Comparison of ENCODE assay signal across 22 mouse cellular contexts in the genomic region with DNA sequence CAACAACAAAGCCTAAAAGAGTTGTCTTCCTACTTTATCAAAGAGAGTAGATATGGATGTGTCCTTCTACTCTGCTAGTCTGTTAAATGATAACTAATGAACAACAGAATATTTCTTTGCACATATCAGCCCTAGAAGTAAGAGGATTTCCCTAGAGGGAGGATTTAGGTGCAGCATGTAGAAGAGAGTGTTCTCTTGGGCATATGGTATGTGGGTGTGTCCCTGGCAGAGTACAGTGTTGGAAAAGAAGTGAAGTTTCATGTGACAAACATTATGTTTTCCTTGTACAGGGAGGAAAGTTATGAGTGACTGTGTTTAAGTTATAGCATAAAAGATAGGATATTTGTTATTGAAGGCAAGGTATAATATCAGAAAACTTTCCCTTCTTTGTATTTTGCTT.
A peak's percentile ranks its signal among the peaks of the same experiment; 100 is the strongest.
DNase-seq lines count a peak whose midpoint lies in the region; ATAC-seq lines count a peak whose summit lies in the region.
"Had no signal": no experiment of that assay in that cellular context is flagged by ENCODE, and none has a peak within 500 bp of the region (broad histone marks: within the 10 kb centered on the region; RNA-seq: fewer than 3 reads in every experiment).

No protein-coding gene starts in this region.

- H3K27ac ChIP-seq in forebrain, embryonic 14.5 days (ENCODE audit: low read depth, low read length) = no peak overlapping the region
- no peak overlapping the region for H3K27ac ChIP-seq in forebrain, embryonic 12.5 days
- H3K27ac ChIP-seq: heart, adult 2 months; hindbrain, embryonic 10.5 days; kidney, embryonic 15.5 days; macrophage; midbrain, embryonic 12.5 days; neural tube, embryonic 13.5 days had no signal

- no peaks in the 10 kb centered on the region for H3K36me3 ChIP-seq in forebrain, embryonic 14.5 days (ENCODE audit: control insufficient read depth, insufficient read depth, low read length)
- no peaks in the 10 kb centered on the region for H3K36me3 ChIP-seq in forebrain, embryonic 12.5 days (replicated peaks)
- H3K36me3 ChIP-seq: hindbrain, embryonic 10.5 days; kidney, embryonic 15.5 days; midbrain, embryonic 12.5 days; neural tube, embryonic 13.5 days had no signal

- H3K9me3 ChIP-seq in forebrain, embryonic 14.5 days (replicated peaks; ENCODE audit: control insufficient read depth, low read length) = no peaks in the 10 kb centered on the region
- H3K9me3 ChIP-seq in forebrain, embryonic 12.5 days = no peaks in the 10 kb centered on the region
- H3K9me3 ChIP-seq: hindbrain, embryonic 10.5 days; kidney, embryonic 15.5 days; midbrain, embryonic 12.5 days; neural tube, embryonic 13.5 days had no signal

- H3K9ac ChIP-seq in forebrain, embryonic 14.5 days (ENCODE audit: low read length) = no peak overlapping the region
- no peak overlapping the region for H3K9ac ChIP-seq in forebrain, embryonic 12.5 days
- H3K9ac ChIP-seq: forebrain, postnatal 0 days; kidney, embryonic 15.5 days; midbrain, embryonic 12.5 days; neural tube, embryonic 13.5 days had no signal

- no peaks in the 10 kb centered on the region for H3K4me1 ChIP-seq in forebrain, embryonic 14.5 days (ENCODE audit: control insufficient read depth, insufficient read depth, low read length)
- no peaks in the 10 kb centered on the region for H3K4me1 ChIP-seq in forebrain, embryonic 12.5 days
- H3K4me1 ChIP-seq: hindbrain, embryonic 10.5 days; kidney, embryonic 15.5 days; midbrain, embryonic 12.5 days; neural tube, embryonic 13.5 days had no signal

- no peak overlapping the region for H3K4me2 ChIP-seq in forebrain, embryonic 14.5 days (ENCODE audit: low read length)
- H3K4me2 ChIP-seq in forebrain, embryonic 12.5 days = no peak overlapping the region
- H3K4me2 ChIP-seq: kidney, embryonic 15.5 days; midbrain, embryonic 12.5 days; neural tube, embryonic 13.5 days had no signal

- ATAC-seq in forebrain, embryonic 14.5 days = no peak
- no peak for ATAC-seq in forebrain, embryonic 12.5 days (ENCODE audit: low FRiP score)
- ATAC-seq: forebrain, postnatal 0 days; inflammation-experienced regulatory T-cells, adult 6 months had no signal

- H3K27me3 ChIP-seq in forebrain, embryonic 14.5 days (replicated peaks; ENCODE audit: control insufficient read depth, insufficient read depth, low read length) = no peaks in the 10 kb centered on the region
- H3K27me3 ChIP-seq in forebrain, embryonic 12.5 days = no peaks in the 10 kb centered on the region
- H3K27me3 ChIP-seq: kidney, embryonic 15.5 days; midbrain, embryonic 12.5 days; neural tube, embryonic 13.5 days had no signal

- H3K4me3 ChIP-seq in forebrain, embryonic 14.5 days (ENCODE audit: low read depth, low read length) = no peak overlapping the region
- no peak overlapping the region for H3K4me3 ChIP-seq in forebrain, embryonic 12.5 days (replicated peaks)
- H3K4me3 ChIP-seq: erythroblast, embryonic 14.5 days; heart, adult 2 months; hindbrain, embryonic 10.5 days; kidney, embryonic 15.5 days; midbrain, embryonic 12.5 days; neural tube, embryonic 13.5 days had no signal

- DNase-seq in forebrain, embryonic 14.5 days (ENCODE audit: low spot score) = peak; percentile 14
- DNase-seq in layer of hippocampus, adult 9-10 months (ENCODE audit: low spot score) = peak; percentile 65
- DNase-seq in left cerebral cortex, adult 9 months (ENCODE audit: low spot score in 2 of 2) = peak; percentile 39 to 85
- DNase-seq in right cerebral cortex, postnatal 36 days (ENCODE audit: low spot score in 2 of 2) = peak; percentile 62 to 75
- no peak for DNase-seq in ovary, postnatal 10 days (ENCODE audit: low spot score)
- no peak for DNase-seq in heart, adult 9 months (ENCODE audit: low spot score in 2 of 2)
- DNase-seq in thymus, adult 18-20 months = no peak
- DNase-seq: cerebellum, adult 11-12 months; forebrain, postnatal 0 days; gastrocnemius, postnatal 14 days; heart, adult 2 months; lung, adult 18-20 months; spleen, adult 18-20 months; thymus, postnatal 4 days had no signal

Comparison
In these comparisons a context has a peak if more than half of its experiments do, and no peak if none do; other contexts are left out.
1. DNase-seq: peak in forebrain, embryonic 14.5 days (single experiment), layer of hippocampus, adult 9-10 months (single experiment), left cerebral cortex, adult 9 months (2 of 2) and right cerebral cortex, postnatal 36 days (2 of 2); none in ovary, postnatal 10 days (single experiment), heart, adult 9 months (0 of 2) and thymus, adult 18-20 months (0 of 2).